Mouse (Mus musculus) cerebellum, adult 8-10 months (tissue): ENCODE measurements around the gene Tgfb1i1.
A peak's percentile ranks its signal among the peaks of the same experiment; 100 is the strongest.

Experiments used
- DNase-seq: peaks from one replicate; pipeline ENCODE4 v3.0.0; 2022

Gene Tgfb1i1

GRCm38 (mm10) chr7:128245547-128245946 is 1.1 kb upstream of the Tgfb1i1 start:
- DNase-seq = no peak

DNA sequence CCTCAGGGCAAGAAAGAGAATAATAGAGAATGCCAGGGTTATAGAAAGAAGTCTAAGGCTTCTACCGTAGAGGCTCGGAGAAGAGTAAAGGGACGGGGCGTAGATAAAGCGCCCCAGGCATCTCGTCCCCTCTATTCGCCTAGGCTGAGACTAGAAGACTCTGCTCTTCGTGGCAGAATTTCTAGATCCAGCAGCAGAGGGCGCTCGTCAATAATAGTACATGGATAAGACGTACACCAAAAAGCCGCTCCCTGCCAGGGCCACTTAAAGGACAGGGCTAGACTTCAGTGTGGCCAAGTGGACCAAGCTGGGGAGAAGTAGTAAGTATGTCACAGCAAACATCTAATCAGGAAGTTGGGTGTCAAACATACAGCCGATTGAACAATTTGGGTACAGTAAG is 831 bp downstream of the Tgfb1i1 start:
- peak; percentile 83 for DNase-seq

GRCm38 (mm10) chr7:128248081-128249042 is 1.8 kb downstream of the Tgfb1i1 start:
- no peak for DNase-seq

- no peak for DNase-seq
Measured at GRCm38 (mm10) chr7:128249998-128250397, 3.4 kb downstream of the Tgfb1i1 start.

- DNase-seq = peak; percentile 35
Measured at GRCm38 (mm10) chr7:128251946-128252345, 5.3 kb downstream of the Tgfb1i1 start.

DNA sequence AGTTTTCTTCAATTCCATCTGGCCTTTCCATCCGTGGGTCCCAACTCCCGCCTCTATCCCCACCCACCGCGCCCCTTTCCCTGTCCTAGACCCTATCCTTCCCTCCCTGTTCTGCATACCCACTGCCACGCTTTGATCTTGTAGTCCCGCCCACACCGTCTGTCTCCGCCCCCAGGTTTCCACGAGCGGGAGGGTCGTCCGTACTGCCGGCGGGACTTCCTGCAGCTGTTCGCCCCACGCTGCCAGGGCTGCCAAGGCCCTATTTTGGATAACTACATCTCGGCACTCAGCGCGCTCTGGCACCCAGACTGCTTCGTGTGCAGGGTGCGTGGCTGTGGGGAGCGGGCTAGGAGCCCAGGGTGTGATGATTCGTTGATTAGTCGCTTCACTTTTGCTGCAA is 6.0 kb downstream of the Tgfb1i1 start:
- no peak for DNase-seq

DNA sequence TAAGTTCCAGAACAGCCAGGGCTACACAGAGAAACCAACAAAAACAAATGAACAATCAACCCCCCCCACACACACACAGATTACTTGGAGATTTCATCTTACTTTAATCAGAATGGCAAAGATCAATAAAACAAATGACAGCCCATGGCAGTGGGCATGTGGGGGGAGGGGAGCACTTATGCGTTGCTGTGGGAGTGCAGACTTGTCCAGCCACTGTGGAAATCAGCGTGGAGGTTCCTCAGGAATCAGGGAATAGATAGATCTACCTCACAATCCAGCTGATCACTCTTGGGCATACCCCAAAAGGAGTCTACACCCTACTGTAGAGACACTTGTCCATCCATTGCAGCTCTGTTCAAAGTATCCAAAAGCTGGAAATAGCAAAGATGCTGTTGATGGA is 8.4 kb downstream of the Tgfb1i1 start:
- no peak for DNase-seq

- DNase-seq = no peak
Measured at GRCm38 (mm10) chr7:128255757-128256156, 9.1 kb downstream of the Tgfb1i1 start.

DNA sequence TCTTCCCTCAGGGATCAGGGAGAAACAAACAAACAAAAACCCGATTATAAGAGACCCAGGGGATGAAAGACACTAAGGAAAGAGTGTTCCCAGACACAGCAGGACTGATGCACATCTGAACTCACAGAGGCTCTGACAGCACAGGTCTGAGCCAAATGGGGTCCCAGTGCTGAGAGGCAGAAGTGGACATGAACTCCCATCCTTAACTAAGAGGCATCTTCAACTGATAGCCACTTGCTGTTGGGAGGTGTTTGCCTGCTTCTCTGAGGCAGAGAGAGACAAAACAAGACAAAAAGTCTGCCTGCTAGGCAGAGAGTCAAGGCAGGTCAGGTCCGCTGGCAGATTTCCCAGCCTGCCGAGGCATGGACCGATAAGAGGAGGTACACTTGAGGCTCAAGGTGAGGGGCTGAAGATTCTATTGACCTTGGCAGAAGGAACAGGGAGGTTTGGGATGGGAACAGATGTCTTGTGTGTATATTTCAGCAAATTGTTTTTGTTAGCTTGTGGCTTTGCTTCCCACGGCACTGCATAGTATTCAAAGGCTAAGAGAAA is 10.2 kb downstream of the Tgfb1i1 start:
- no peak for DNase-seq

DNA sequence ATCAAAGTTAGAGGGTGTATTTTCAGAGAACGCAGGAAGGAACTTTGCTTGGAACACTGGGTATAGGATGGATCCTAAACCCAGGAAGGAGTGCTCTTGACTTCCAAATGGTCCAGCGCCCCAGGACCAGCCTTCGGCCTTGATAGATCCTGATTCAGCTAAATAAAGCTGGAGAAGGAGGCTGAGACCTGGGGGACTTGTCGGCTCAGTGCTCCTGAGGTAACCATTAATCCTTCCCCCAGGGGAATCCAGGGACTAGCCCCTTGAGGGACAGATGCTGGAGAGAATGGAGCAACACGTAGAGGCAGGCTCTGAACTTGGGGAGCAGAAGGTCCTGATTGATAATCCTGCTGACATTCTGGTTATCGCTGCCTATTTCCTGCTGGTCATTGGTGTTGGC is 18.8 kb downstream of the Tgfb1i1 start, which contains the start of gene Slc5a2:
TSS of gene Slc5a2 (plus strand) at position 247 of the 400 bp plus-strand sequence.
- no peak for DNase-seq

DNA sequence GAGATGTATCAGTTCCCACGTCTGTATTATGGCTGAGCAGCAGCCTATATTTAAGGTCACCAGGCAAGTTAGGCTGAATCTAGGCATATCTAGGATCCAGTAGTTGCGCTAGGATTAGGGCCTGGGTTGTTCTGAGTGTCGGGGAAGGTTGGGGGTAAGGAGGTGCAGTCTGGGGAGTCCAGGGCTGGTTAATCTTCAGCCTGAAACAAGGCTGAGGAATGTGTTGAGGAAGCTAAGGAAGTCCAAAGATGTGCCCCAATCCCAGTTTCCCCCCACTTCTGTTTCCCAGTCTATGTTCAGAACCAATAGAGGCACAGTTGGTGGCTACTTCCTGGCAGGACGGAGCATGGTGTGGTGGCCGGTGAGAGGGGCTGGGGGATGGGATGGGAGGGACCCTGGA is 19.4 kb downstream of the Tgfb1i1 start:
- no peak for DNase-seq

GRCm38 (mm10) chr7:128267391-128267790 is 20.8 kb downstream of the Tgfb1i1 start:
- DNase-seq = no peak

DNA sequence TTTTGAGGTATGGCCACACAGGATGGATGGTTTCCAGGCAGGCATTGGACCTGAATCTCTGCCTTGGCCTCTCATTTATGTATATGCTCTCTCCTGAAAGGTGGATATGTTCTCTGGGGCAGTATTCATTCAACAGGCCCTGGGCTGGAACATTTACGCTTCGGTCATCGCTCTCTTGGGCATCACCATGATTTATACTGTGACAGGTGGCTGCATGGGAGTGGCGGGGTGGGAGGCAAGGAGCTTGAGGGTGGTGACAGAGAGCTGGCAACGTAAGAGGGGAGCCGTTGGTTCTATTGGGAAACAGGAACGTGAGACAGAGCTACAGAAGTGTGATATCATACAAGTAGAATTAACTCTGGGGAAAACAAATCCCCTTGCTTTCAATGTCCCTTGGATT is 21.2 kb downstream of the Tgfb1i1 start:
- DNase-seq = no peak

GRCm38 (mm10) chr7:128270431-128270850 is 23.8 kb downstream of the Tgfb1i1 start:
- peak; percentile 54 for DNase-seq

- peak; percentile 35 for DNase-seq
Measured at GRCm38 (mm10) chr7:128271496-128271895, 24.9 kb downstream of the Tgfb1i1 start.

GRCm38 (mm10) chr7:128276051-128276450 is 29.4 kb downstream of the Tgfb1i1 start:
- DNase-seq = no peak

DNA sequence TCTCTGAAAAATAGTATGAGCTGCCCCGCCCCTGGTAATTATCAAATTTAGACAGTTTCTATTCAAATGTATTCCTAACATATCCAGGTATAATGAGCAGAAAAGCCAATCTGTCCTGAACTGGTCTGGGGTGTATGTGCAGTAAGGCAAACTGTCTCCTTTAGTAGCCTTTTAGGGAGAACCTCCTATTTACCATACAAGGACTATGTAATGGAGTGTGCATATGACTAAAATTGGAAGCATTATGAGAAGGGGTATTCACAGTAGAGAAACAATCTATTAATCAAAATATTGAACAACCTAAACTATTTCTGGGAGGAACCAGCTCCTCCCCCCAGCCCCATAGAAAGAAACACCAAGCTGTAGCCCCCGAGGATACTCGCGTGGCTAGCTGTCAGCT is 33.1 kb downstream of the Tgfb1i1 start:
- no peak for DNase-seq

GRCm38 (mm10) chr7:128281765-128282164 is 35.2 kb downstream of the Tgfb1i1 start:
- DNase-seq = no peak

- no peak for DNase-seq
Measured at GRCm38 (mm10) chr7:128282532-128283244, 36.1 kb downstream of the Tgfb1i1 start.

DNA sequence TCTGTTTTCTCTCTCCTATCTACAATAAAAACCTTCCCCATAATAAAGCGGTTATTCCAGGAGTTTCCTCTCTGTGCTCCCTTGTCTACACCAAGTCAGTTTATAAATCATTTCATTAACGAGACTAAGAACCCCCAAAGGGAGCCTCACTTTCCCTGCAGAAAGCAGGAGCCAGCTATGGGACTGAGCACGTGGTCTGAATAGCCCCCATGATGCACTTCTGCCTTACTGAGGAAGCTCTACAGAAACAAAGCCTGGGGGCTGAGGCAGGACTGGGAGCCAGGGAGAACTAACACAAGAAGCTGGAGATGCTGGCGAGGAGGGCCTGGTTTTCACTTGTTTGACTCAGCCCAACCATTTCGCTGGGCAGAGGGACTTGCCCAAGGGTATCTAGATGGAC is 37.4 kb downstream of the Tgfb1i1 start:
- DNase-seq = no peak

DNA sequence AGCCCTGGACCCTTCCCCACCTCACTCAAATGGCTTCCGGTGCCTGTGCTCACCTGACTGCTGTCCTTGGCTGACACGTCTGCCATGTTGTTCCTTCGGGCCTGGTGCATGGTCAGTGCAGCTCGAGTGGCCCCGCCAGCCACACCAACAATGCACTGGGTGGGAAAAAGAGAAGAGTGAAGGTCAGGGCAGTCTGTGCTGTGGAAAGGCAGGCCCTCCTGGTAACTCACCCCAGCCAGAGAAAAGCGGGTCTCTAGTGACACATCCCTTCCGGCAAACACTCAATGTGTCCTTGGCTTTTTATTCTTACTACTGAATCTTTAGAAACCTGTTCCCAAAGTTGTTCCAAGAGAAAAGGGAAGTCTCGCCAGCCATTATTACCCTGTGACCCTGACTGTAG is 38.4 kb downstream of the Tgfb1i1 start:
- no peak for DNase-seq

DNA sequence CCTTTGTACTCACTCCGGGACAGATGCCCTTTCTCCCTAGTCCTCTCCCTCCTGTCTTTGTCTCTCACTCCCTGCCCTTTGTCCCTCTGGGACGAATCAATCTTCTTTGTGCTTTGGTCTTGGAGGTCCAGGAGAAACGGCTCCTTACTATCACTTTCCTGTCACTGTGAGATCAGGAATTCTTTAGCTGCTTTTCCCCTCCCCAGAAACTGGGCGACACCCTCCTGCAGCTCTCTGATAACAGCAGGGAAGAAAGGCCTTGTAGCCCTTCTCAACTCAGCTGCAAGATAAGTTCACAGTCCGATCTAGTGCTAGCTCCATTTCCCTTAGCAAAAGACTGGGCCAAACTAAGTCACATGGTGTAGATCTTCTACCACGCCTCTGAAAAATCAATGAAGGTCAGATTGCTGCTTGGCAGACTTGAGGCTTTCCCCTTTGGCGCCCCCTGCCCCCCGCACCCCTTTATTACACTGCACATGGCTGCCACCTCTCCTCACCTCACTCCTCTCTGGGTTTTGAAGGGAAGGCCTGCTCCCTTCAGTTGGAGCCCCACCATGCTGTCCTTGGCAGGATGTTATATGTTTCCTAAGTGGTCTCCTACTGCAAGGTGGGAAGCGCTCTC is 42.4 kb downstream of the Tgfb1i1 start:
- no peak for DNase-seq

GRCm38 (mm10) chr7:128294785-128295184 is 48.2 kb downstream of the Tgfb1i1 start:
- no peak for DNase-seq
